Mouse (Mus musculus): ENCODE measurements around the gene Eef1a2.
"Not testable (repeated sequence)": the region's sequence is repeated elsewhere in the genome, so short reads cannot be mapped to it uniquely, and the experiment has no call there.

The Eef1a2 gene

DNA sequence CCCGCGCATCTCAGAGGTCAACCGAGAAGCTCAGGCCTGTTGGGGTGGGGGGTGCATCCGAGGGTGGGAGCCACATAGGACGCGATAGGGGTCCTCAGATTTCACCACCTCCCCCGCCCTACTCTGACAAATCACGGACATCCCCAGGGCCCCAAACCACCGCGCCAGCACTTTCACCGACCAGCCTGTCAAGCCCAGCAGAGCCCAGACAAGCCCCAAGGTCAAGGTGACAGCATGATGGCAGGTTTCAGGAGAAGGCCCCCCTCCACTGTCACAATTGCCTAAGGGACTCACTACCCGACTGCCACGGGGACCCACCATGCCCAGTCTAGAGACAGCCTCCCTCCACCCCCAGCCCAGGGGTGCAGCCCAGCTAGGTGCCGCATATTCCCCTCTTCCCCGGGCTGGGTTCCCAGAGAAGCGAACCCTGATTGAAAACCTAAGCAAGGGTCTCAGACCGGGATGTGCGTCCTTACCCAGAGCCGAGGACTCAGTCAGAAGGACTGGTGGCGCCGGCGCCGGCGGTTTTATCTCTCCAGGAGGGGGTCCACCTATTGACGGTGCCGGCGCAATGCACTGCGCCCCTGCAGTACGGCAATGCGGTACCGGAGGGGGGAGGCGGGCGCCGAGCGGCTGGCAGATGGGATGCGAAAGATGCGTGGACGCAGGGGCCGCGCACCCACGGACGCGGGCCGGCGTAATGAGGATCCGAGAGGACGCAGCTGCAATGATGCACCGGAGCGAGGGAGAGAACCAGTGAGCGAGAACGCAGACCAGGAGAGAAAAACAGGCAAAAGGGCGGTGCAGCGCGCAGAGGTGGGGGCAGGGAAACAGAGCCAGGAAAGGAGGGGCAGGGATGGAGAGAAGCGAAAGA is at the start of gene Eef1a2:
Eef1a2 (minus strand) TSS at position 767 of the 874 bp plus-strand sequence.
- no peak for DNase-seq (ENCODE audit: low read depth)

GRCm38 (mm10) chr2:181206118-181206517 is 49.3 kb upstream of the Eef1a2 start:
- DNase-seq (ENCODE audit: low read depth) = no peak

- no peak for DNase-seq (ENCODE audit: low read depth)
Observed at GRCm38 (mm10) chr2:181205678-181206077, 48.9 kb upstream of the Eef1a2 start.

- DNase-seq (ENCODE audit: low read depth) = no peak
Observed at GRCm38 (mm10) chr2:181202886-181203285, 46.1 kb upstream of the Eef1a2 start.

GRCm38 (mm10) chr2:181202422-181202821 is 45.6 kb upstream of the Eef1a2 start, which contains the start of gene Ptk6:
Gene Ptk6, minus strand, starts transcription at chr2:181202789.
- DNase-seq (ENCODE audit: low read depth) = no peak

DNA sequence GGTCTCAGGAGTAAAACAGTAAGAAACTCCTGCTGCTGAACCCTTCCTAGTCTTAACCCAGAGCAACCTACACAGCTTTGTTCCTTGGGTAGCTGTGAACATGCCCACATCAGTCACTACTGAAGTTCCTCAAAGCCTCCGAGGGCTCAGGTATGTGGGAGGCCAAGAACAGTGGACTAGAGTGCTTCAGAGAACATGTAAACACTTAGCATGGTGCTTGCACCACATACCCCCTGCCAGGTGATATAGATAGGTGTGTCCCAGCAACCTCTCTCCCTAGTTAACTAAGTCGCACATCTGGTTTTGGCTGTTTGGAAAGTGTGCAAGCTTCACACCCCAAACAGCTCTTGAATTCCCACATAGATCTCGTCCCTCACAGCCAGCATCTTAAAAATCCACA is 44.8 kb upstream of the Eef1a2 start:
- no peak for DNase-seq (ENCODE audit: low read depth)

DNA sequence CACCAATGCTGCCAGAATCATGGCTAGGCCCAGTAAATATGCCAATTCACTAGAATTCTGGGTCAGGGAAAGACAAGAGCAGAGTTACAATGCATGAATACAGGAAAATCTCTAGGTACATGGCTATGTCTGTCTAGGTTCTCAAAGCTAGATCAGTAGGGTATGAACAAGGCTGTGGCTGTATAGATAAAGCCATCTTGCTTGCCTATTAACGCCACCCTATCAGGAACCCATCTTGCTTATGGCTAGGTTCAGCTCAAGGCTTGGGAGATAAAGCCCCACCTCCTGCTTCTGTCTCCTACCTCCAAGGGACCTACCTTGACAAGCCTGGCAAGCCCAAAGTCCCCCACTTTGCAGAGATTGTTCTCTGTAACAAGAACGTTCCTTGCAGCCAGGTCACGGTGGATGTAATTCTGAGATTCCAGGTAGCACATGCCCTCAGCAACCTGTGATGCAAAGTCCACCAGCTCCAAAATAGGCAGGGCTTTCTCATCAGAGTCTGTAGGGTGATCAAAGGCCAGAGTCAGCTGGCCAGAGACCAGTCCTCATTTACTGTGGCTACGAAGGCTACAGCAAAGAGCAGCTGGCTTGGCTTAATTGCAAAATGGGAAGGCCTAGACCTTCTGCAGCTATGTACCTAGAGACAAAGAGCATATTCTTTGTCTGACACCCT is 40.0 kb upstream of the Eef1a2 start:
- DNase-seq (ENCODE audit: low read depth) = no peak

DNA sequence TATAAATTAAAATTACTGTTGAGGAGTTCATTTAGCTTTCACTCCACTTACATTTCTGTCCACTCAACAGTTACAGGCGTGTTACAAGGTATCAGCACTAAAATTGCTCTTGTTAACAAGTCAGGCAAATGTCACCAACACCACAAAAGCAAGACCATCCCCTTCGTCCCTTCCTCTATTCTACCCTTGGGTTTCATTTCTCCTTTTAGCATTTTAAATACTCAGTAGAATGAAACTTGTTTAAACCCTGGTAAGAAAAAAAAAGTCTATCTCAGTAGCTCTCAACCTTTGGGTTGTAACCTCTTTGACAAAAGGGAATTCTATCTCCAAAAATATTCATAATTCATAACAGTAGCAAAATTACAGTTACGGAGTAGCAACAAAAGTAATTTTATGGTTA is 36.2 kb upstream of the Eef1a2 start:
- DNase-seq (ENCODE audit: low read depth) = no peak

- DNase-seq (ENCODE audit: low read depth) = no peak
Observed at GRCm38 (mm10) chr2:181191936-181192335, 35.1 kb upstream of the Eef1a2 start.

DNA sequence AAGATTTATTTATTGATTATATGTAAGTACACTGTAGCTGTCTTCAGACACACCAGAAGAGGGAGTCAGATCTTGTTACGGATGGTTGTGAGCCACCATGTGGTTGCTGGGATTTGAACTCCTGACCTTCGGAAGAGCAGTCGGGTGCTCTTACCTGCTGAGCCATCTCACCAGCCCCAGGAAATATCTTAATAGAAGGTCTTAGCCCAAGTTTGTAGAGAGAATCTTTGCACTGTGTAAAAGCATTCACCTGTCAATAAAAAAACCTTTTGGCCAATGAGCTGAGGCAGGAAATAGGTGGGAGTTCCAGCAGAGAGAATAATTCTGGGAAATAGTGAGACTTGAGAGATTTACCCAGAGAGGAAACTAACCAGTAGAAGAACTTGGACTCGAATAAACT is 34.6 kb upstream of the Eef1a2 start:
- not testable (repeated sequence) for DNase-seq (ENCODE audit: low read depth)

DNA sequence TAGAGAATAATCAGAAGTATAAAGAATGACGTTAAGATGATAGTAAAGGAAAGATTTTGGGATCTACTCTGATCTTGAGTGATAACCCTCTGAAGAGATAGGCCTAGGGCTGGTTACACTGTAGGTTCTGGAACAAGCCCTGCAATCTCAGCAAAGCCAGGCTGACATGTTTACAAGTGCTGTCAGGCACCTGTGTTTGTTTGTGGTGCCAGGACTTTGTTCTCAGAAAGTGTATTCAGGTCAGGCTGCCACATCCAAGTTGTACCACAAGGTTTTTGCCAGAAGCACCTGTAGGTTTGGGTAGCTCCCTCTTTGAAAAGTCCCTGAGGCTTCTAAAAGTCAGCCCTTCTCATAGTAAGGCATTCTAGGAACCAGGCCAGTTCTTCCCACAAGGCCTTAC is 32.5 kb upstream of the Eef1a2 start:
- DNase-seq (ENCODE audit: low read depth) = no peak

DNA sequence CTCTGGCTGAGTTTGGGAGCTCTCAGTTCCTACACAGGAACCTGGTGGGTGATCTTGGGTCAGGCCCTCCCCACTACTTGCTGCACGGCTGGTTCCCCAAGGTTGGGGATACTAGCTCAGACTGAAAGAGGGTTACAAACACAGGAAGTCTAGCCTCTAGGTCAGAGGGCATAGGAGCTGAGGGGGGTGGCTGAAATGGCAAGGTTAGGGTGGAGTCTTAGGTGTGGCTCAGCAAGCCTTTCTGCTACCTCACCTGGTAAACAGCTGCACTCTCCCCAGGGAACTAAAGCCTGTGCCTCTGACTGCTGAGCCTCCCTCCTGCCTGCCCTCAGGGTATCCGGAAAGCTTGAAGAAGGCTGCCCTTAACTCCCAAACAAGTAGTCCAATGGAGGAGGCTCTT is 31.9 kb upstream of the Eef1a2 start:
- DNase-seq (ENCODE audit: low read depth) = no peak

DNA sequence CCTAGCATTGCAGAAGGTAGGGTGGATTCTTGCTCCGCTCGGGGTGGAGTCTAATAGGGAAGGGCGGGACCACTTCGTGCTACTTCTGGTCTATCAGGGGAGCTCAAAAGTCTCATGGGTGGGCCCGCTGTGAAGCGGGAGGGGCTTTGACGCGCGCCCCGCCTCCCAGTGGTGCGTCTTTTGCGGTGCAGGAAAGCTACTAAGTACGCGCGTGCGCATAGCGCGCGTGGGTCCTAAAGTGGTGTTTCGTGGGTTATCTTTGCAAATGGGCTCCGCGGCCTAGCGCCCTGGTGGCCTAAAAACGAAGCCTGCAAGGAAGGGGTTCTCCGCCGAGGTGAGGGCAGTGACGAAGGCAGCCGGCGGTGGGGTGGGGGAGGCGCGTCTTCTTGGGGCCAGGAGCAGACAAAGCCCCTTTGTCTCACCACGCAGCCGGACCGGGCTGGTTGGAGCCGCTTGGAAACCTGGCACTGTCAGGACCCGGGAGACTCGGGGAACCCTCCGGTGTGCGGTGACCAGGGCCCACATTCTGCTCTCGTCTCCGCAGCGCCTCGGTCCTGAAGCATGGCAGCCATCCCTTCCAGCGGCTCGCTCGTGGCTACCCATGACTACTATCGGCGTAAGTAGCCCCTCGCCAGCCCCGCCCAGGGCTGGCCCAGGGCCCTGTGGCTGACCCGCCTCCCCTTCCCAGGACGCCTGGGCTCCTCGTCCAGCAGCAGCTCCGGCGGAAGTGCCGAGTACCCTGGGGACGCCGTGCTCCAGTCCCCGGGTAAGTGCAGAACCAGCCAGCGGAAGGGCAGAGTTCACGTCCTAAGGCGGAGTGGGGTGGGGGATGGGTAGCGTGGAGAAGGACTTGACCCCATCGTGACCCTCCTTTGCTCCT is 30.5 kb upstream of the Eef1a2 start, which contains the start of gene Ppdpf:
Ppdpf (plus strand) TSS at position 127 of the 880 bp plus-strand sequence.
- DNase-seq (ENCODE audit: low read depth) = peak; percentile 97

DNA sequence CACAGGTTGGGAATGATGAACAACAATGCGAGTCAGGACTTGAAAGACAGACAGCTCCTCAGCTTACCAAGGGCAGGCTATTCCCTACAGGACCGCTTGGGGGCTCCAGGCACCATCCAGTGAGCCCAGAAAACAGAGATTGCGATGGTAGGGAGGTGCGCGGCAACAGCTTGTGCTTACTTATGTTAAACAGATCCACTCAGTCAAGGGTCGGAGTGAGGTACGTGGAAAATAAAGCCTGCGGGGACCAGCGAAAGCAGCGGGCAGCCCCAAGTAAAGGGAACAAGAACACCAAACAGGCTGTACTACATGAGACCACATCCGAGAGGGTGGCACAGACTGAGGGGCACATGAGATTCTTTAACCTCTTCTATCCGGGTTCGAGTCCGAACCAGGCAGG is 29.8 kb upstream of the Eef1a2 start:
- peak; percentile 93 for DNase-seq (ENCODE audit: low read depth)

GRCm38 (mm10) chr2:181180898-181181297 is 24.1 kb upstream of the Eef1a2 start:
- no peak for DNase-seq (ENCODE audit: low read depth)

- DNase-seq (ENCODE audit: low read depth) = no peak
Observed at GRCm38 (mm10) chr2:181178471-181178870, 21.7 kb upstream of the Eef1a2 start.

GRCm38 (mm10) chr2:181178015-181178414 is 21.2 kb upstream of the Eef1a2 start:
- no peak for DNase-seq (ENCODE audit: low read depth)

DNA sequence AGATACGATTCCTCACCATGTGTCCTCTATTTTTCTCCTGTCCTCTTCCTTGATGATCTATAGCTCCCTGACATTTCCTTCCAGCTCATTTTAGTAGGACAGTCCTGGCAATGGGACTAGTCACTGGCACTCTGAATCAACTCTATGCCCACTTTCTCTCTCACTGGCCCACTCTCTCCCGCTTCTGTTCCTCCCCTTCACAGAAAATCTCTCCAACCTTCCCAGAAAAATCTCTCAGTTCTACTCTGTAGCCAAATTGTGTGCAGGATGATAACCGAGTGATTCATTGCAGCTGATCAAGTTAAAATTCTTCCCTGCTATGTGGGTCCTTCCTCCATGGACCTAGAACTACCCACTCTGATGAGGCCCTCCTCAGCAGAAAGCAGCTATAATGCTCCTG is 17.8 kb upstream of the Eef1a2 start:
- no peak for DNase-seq (ENCODE audit: low read depth)

GRCm38 (mm10) chr2:181166469-181166868 is 9.7 kb upstream of the Eef1a2 start:
- DNase-seq (ENCODE audit: low read depth) = no peak

GRCm38 (mm10) chr2:181160821-181161220 is 4.0 kb upstream of the Eef1a2 start:
- DNase-seq (ENCODE audit: low read depth) = no peak

- peak; percentile 30 for DNase-seq (ENCODE audit: low read depth)
Observed at GRCm38 (mm10) chr2:181159771-181160170, 3.0 kb upstream of the Eef1a2 start.

DNA sequence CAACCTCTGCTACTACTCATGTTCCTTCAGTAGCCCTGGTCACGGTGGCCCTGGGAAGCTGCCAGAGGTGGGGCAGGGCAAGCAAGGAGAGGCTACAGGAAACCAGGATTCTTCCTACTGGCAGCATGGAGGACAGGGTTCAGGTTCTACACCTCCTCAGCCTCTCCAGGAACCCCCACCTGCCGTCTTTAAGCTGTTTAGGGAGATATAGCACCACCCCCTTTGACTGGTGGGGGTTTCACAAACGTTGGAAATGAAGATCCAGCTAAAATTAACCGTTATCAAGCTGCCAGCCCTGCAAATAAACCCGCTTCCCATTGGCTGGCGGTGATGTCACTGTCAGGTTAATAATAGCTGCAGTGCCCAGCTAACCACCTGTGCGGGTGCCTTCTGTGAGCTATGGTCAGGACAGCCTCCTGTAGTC is 2.3 kb upstream of the Eef1a2 start:
- DNase-seq (ENCODE audit: low read depth) = no peak

Data from NIH3T3 (cell line).